Mouse (Mus musculus): ENCODE measurements at regions not wholly inside any gene's neighbourhood (a gene's known extent, or its start where the extent isn't known, plus 50 kb on each side); places are given as distances from the start of the nearest gene placed in this dataset.

DNA sequence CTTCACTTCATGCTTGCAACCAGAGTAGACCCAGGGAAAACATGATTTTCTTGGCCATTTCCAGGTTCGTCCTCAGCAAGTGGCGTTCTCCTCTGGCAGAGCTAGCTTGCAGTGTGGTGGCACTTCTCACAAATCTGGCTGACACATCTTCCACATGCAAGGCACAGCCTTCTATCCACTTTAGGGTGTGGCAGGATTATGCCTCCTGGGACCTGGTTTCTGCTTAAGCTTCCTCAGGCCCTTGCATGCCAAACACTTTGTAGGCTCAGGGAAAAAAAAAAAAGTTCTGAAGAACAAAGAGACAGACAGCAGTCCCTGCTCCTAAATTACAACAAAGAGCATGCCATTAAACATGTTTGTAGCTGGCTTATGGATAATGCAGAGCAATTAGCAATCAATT, 605.6 kb upstream of the Mpdz start:
- Histone ChIP-seq H3K4me3 (ENCODE audit: insufficient read depth, poor library complexity, severe bottlenecking) (no peak overlapping the region), H3K79me3 (ENCODE audit: low read depth) (no peaks in the 10 kb centered on the region), H3K27me3 (ENCODE audit: control insufficient read depth, insufficient read depth, insufficient read length) (no peaks in the 10 kb centered on the region), H3ac (ENCODE audit: control insufficient read depth, insufficient read length, low read depth) (no peak overlapping the region), H3K79me2 (ENCODE audit: control insufficient read depth, insufficient read depth) (no peaks in the 10 kb centered on the region), H3K36me3 (ENCODE audit: control insufficient read depth, insufficient read depth) (no peaks in the 10 kb centered on the region)
- TF ChIP-seq MAX (IDR thresholded peaks at IDR 0.05) = no peak
- no peak for TF ChIP-seq CTCF (IDR thresholded peaks at IDR 0.05; ENCODE audit: control insufficient read depth, insufficient read depth, insufficient read length)
- TF ChIP-seq CEBPB (IDR thresholded peaks at IDR 0.05; ENCODE audit: low read depth) = no peak
- TF ChIP-seq FOSL1 (IDR thresholded peaks at IDR 0.05; ENCODE audit: insufficient read depth, low read length, poor library complexity, severe bottlenecking) = no peak
- TF ChIP-seq MYOD1 (IDR thresholded peaks at IDR 0.05; ENCODE audit: control insufficient read depth, insufficient read length, low read depth) = no peak
- no peak for TF ChIP-seq MYOG (IDR thresholded peaks at IDR 0.05; ENCODE audit: control insufficient read depth, extremely low read depth, insufficient read length)
- TF ChIP-seq USF1 (IDR thresholded peaks at IDR 0.05; ENCODE audit: low read depth) = no peak

- Histone ChIP-seq H3K36me3 (ENCODE audit: control insufficient read depth, insufficient read depth) (no peaks in the 10 kb centered on the region), H3K79me2 (ENCODE audit: control insufficient read depth, insufficient read depth) (no peaks in the 10 kb centered on the region)
- no peak for TF ChIP-seq USF1 (IDR thresholded peaks at IDR 0.05; ENCODE audit: low read depth)
- TF ChIP-seq MAX (IDR thresholded peaks at IDR 0.05) = no peak
- no peak for TF ChIP-seq CEBPB (IDR thresholded peaks at IDR 0.05; ENCODE audit: low read depth)
- no peak for TF ChIP-seq MYOD1 (IDR thresholded peaks at IDR 0.05; ENCODE audit: control insufficient read depth, insufficient read length, low read depth)
- TF ChIP-seq CTCF (IDR thresholded peaks at IDR 0.05; ENCODE audit: control insufficient read depth, insufficient read depth, insufficient read length) = no peak
- TF ChIP-seq FOSL1 (IDR thresholded peaks at IDR 0.05; ENCODE audit: insufficient read depth, low read length, poor library complexity, severe bottlenecking) = no peak
- TF ChIP-seq MYOG (IDR thresholded peaks at IDR 0.05; ENCODE audit: control insufficient read depth, extremely low read depth, insufficient read length) = no peak
Observed at GRCm38 (mm10) chr4:82037473-82037872, 594.9 kb upstream of the Mpdz start.

GRCm38 (mm10) chr4:82035074-82035703, 592.6 kb upstream of the Mpdz start:
- TF ChIP-seq MYOG (IDR thresholded peaks at IDR 0.05; ENCODE audit: control insufficient read depth, extremely low read depth, insufficient read length) = no peak
- TF ChIP-seq MYOD1 (IDR thresholded peaks at IDR 0.05; ENCODE audit: control insufficient read depth, insufficient read length, low read depth) = peak; percentile 89
- no peak for TF ChIP-seq CTCF (IDR thresholded peaks at IDR 0.05; ENCODE audit: control insufficient read depth, insufficient read depth, insufficient read length)
- Histone ChIP-seq H3ac (ENCODE audit: control insufficient read depth, insufficient read length, low read depth) (no peak overlapping the region), H3K4me3 (ENCODE audit: insufficient read depth, poor library complexity, severe bottlenecking) (no peak overlapping the region), H3K27me3 (ENCODE audit: control insufficient read depth, insufficient read depth, insufficient read length) (no peaks in the 10 kb centered on the region), H3K36me3 (ENCODE audit: control insufficient read depth, insufficient read depth) (no peaks in the 10 kb centered on the region), H3K79me2 (ENCODE audit: control insufficient read depth, insufficient read depth) (no peaks in the 10 kb centered on the region), H3K79me3 (ENCODE audit: low read depth) (no peaks in the 10 kb centered on the region)

More at GRCm38 (mm10) chr4:82037473-82037872, 594.9 kb upstream of the Mpdz start:
- Histone ChIP-seq H3K79me3 (ENCODE audit: low read depth) (no peaks in the 10 kb centered on the region), H3K27me3 (ENCODE audit: control insufficient read depth, insufficient read depth, insufficient read length) (no peaks in the 10 kb centered on the region), H3K4me3 (ENCODE audit: insufficient read depth, poor library complexity, severe bottlenecking) (no peak overlapping the region), H3ac (ENCODE audit: control insufficient read depth, insufficient read length, low read depth) (no peak overlapping the region)

GRCm38 (mm10) chr4:82029237-82029636, 586.6 kb upstream of the Mpdz start:
- H3K36me3 ChIP-seq (ENCODE audit: control insufficient read depth, insufficient read depth) = no peaks in the 10 kb centered on the region
- H3K79me3 ChIP-seq (ENCODE audit: low read depth) = no peaks in the 10 kb centered on the region
- no peaks in the 10 kb centered on the region for H3K79me2 ChIP-seq (ENCODE audit: control insufficient read depth, insufficient read depth)
- no peaks in the 10 kb centered on the region for H3K27me3 ChIP-seq (ENCODE audit: control insufficient read depth, insufficient read depth, insufficient read length)
- no peak overlapping the region for H3ac ChIP-seq (ENCODE audit: control insufficient read depth, insufficient read length, low read depth)
- no peak for TF ChIP-seq MAX (IDR thresholded peaks at IDR 0.05)
- no peak for TF ChIP-seq MYOG (IDR thresholded peaks at IDR 0.05; ENCODE audit: control insufficient read depth, extremely low read depth, insufficient read length)
- no peak for TF ChIP-seq FOSL1 (IDR thresholded peaks at IDR 0.05; ENCODE audit: insufficient read depth, low read length, poor library complexity, severe bottlenecking)
- no peak for TF ChIP-seq CEBPB (IDR thresholded peaks at IDR 0.05; ENCODE audit: low read depth)
- no peak for TF ChIP-seq USF1 (IDR thresholded peaks at IDR 0.05; ENCODE audit: low read depth)
- TF ChIP-seq MYOD1 (IDR thresholded peaks at IDR 0.05; ENCODE audit: control insufficient read depth, insufficient read length, low read depth) = no peak
- TF ChIP-seq CTCF (IDR thresholded peaks at IDR 0.05; ENCODE audit: control insufficient read depth, insufficient read depth, insufficient read length) = no peak
- no peak overlapping the region for H3K4me3 ChIP-seq (ENCODE audit: insufficient read depth, poor library complexity, severe bottlenecking)

GRCm38 (mm10) chr4:82027447-82027881, 584.8 kb upstream of the Mpdz start:
- Histone ChIP-seq H3K27me3 (ENCODE audit: control insufficient read depth, insufficient read depth, insufficient read length) (no peaks in the 10 kb centered on the region), H3ac (ENCODE audit: control insufficient read depth, insufficient read length, low read depth) (no peak overlapping the region), H3K36me3 (ENCODE audit: control insufficient read depth, insufficient read depth) (no peaks in the 10 kb centered on the region), H3K79me3 (ENCODE audit: low read depth) (no peaks in the 10 kb centered on the region), H3K4me3 (ENCODE audit: insufficient read depth, poor library complexity, severe bottlenecking) (no peak overlapping the region), H3K79me2 (ENCODE audit: control insufficient read depth, insufficient read depth) (no peaks in the 10 kb centered on the region)
- no peak for TF ChIP-seq MYOD1 (IDR thresholded peaks at IDR 0.05; ENCODE audit: control insufficient read depth, insufficient read length, low read depth)
- TF ChIP-seq MAX (IDR thresholded peaks at IDR 0.05) = no peak
- no peak for TF ChIP-seq CTCF (IDR thresholded peaks at IDR 0.05; ENCODE audit: control insufficient read depth, insufficient read depth, insufficient read length)
- TF ChIP-seq USF1 (IDR thresholded peaks at IDR 0.05; ENCODE audit: low read depth) = no peak
- TF ChIP-seq FOSL1 (IDR thresholded peaks at IDR 0.05; ENCODE audit: insufficient read depth, low read length, poor library complexity, severe bottlenecking) = no peak
- TF ChIP-seq MYOG (IDR thresholded peaks at IDR 0.05; ENCODE audit: control insufficient read depth, extremely low read depth, insufficient read length) = no peak
- TF ChIP-seq CEBPB (IDR thresholded peaks at IDR 0.05; ENCODE audit: low read depth) = no peak

DNA sequence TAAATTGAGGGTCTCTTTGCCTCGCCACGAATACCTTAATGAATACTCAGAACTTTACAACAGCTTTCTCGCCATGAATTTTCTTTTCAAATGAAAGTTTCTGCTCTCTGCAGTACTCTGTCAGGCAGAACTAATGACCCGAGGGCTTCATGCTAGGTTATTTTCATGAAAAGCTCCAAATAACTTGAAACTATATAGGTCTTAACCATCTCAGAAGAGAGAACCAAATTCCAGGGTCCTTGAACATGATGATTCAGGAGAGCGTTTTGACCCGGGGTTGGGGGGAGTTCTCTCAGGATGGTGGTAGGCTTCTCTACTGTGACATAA, 558.8 kb upstream of the Mpdz start:
- Histone ChIP-seq H3K36me3 (ENCODE audit: control insufficient read depth, insufficient read depth) (no peaks in the 10 kb centered on the region), H3K79me3 (ENCODE audit: low read depth) (no peaks in the 10 kb centered on the region), H3ac (ENCODE audit: control insufficient read depth, insufficient read length, low read depth) (no peak overlapping the region), H3K4me3 (ENCODE audit: insufficient read depth, poor library complexity, severe bottlenecking) (no peak overlapping the region), H3K79me2 (ENCODE audit: control insufficient read depth, insufficient read depth) (no peaks in the 10 kb centered on the region), H3K27me3 (ENCODE audit: control insufficient read depth, insufficient read depth, insufficient read length) (no peaks in the 10 kb centered on the region)
- TF ChIP-seq CEBPB (IDR thresholded peaks at IDR 0.05; ENCODE audit: low read depth) = no peak
- TF ChIP-seq MYOD1 (IDR thresholded peaks at IDR 0.05; ENCODE audit: control insufficient read depth, insufficient read length, low read depth) = no peak
- no peak for TF ChIP-seq USF1 (IDR thresholded peaks at IDR 0.05; ENCODE audit: low read depth)
- TF ChIP-seq CTCF (IDR thresholded peaks at IDR 0.05; ENCODE audit: control insufficient read depth, insufficient read depth, insufficient read length) = no peak
- no peak for TF ChIP-seq MYOG (IDR thresholded peaks at IDR 0.05; ENCODE audit: control insufficient read depth, extremely low read depth, insufficient read length)
- TF ChIP-seq FOSL1 (IDR thresholded peaks at IDR 0.05; ENCODE audit: insufficient read depth, low read length, poor library complexity, severe bottlenecking) = no peak
- no peak for TF ChIP-seq MAX (IDR thresholded peaks at IDR 0.05)
